Mouse (Mus musculus) forebrain, embryonic 14.5 days (tissue): ENCODE results near the gene Fam168a. TPM values are rescaled to one million over a fixed set of nuclear protein-coding genes. Genes with fewer than 3 reads are reported as not detected.

Source experiments
- ATAC-seq: fragments of 200-750 bp; cut with Nextera tagmentation; 2 replicates; pipeline ENCODE4 v1.8.0; 2017; ENCODE audit warnings: mild to moderate bottlenecking, moderate library complexity
- DNase-seq: peaks from one replicate; pipeline ENCODE4 v3.0.0-alpha.2; 2015; ENCODE audit warnings: low spot score
- H3K27ac ChIP-seq: fragments of 300-500 bp; sonication (generic); 2 replicates; pipeline ENCODE4 v1.5.1; 2014; ENCODE audit warnings: low read depth, mild to moderate bottlenecking, control low read depth, low read length, moderate library complexity
- H3K27me3 ChIP-seq: fragments of 300-500 bp; sonication (generic); replicated peaks from 2 replicates; pipeline ENCODE4 v1.6.1; 2014; ENCODE audit warnings: low read length, control low read depth, mixed read lengths; ENCODE audit not compliant: control insufficient read depth, insufficient read depth
- H3K36me3 ChIP-seq: fragments of 300-500 bp; sonication (generic); 2 replicates; pipeline ENCODE4 v1.6.1; 2014; ENCODE audit warnings: low read length, control low read depth; ENCODE audit not compliant: control insufficient read depth, insufficient read depth
- H3K4me1 ChIP-seq: fragments of 300-500 bp; sonication (generic); 2 replicates; pipeline ENCODE4 v1.6.1; 2014; ENCODE audit warnings: antibody characterized with exemption, low read length, control low read depth; ENCODE audit not compliant: control insufficient read depth, insufficient read depth
- H3K4me2 ChIP-seq: fragments of 300-500 bp; sonication (generic); 2 replicates; pipeline ENCODE4 v1.6.1; 2014; ENCODE audit warnings: mild to moderate bottlenecking, control low read depth, low read length
- H3K4me3 ChIP-seq: fragments of 300-500 bp; sonication (generic); 2 replicates; pipeline ENCODE4 v1.5.1; 2014; ENCODE audit warnings: low read depth, low read length, control low read depth
- H3K9ac ChIP-seq: fragments of 300-500 bp; sonication (generic); 2 replicates; pipeline ENCODE4 v1.6.1; 2014; ENCODE audit warnings: mild to moderate bottlenecking, low read length, control low read depth, moderate library complexity
- H3K9me3 ChIP-seq: fragments of 300-500 bp; sonication (generic); replicated peaks from 2 replicates; pipeline ENCODE4 v1.6.1; 2016; ENCODE audit warnings: low read length, control low read depth, mixed read lengths; ENCODE audit not compliant: control insufficient read depth
- WGBS: fragments of 180-500 bp; shearing (Covaris S2); extraction: QIAGEN DNeasy Blood & Tissue Kit; methylation state at CpG from one replicate; pipeline ENCODE4 v1.1.7; 2014; 5-methylcytosine and 5-hydroxymethylcytosine counted together
- polyA plus RNA-seq: library from polyadenylated mRNA; unstranded; fragments of >200 nt; fragmentation: Nextera tagmentation; extraction: Ambion mirVana; gene quantifications from 2 replicates; pipeline ENCODE4 v1.2.1, GENCODE M21; 2014

The Fam168a gene
- polyA plus RNA-seq, 1 experiment from 2014 or later: 86.6 TPM

DNA sequence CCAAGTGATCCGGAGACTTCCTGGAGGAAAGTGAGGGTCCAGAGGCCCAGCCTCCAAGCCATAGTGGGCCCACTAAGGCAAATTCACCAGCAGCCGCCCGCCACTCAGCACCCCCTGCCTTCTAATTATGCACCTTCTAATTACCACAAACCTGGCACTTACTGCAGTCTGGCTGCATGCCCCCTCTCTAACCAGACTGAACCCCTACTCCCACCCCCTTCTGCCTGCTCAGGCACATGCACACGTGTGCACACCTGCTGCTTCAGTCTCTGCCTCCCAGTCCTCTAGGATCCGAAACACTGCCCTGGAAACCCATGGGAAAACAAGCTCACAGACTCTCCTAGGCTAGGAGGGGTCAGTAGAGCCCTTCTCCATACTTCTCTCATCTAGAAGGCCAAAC lies 148.4 kb downstream of the Fam168a start:
- Histone ChIP-seq H3K4me3 (no peak overlapping the region), H3K27me3 (no peaks in the 10 kb centered on the region), H3K4me2 (no peak overlapping the region), H3K4me1 (peaks cover 19% of the 10 kb centered on the region), H3K27ac (no peak overlapping the region), H3K9ac (no peak overlapping the region), H3K36me3 (no peaks in the 10 kb centered on the region), H3K9me3 (no peaks in the 10 kb centered on the region)
- DNase-seq (peak; percentile 71), ATAC-seq (peak; percentile 67)
- 37% methylated on average over 5 of the region's 5 CpGs for WGBS

- ATAC-seq (no peak), DNase-seq (no peak)
- Histone ChIP-seq H3K4me3 (no peak overlapping the region), H3K27ac (no peak overlapping the region), H3K4me2 (no peak overlapping the region), H3K27me3 (no peaks in the 10 kb centered on the region), H3K9me3 (no peaks in the 10 kb centered on the region), H3K9ac (no peak overlapping the region), H3K36me3 (no peaks in the 10 kb centered on the region), H3K4me1 (peaks cover 19% of the 10 kb centered on the region)
- 41% methylated on average over 4 of the region's 4 CpGs for WGBS
Measured at GRCm38 (mm10) chr7:100855300-100855699, 148.9 kb downstream of the Fam168a start.

GRCm38 (mm10) chr7:100855795-100856573 lies 149.5 kb downstream of the Fam168a start:
- WGBS: 74% methylated on average over 5 of the region's 5 CpGs
- no peak overlapping the region for H3K4me2 ChIP-seq
- ATAC-seq (no peak), DNase-seq (peak; percentile 45)
- H3K36me3 ChIP-seq: no peaks in the 10 kb centered on the region
- no peak overlapping the region for H3K4me3 ChIP-seq
- no peaks in the 10 kb centered on the region for H3K9me3 ChIP-seq
- H3K27ac ChIP-seq: no peak overlapping the region
- H3K4me1 ChIP-seq: peaks cover 19% of the 10 kb centered on the region
- H3K9ac ChIP-seq: no peak overlapping the region
- no peaks in the 10 kb centered on the region for H3K27me3 ChIP-seq

- peaks cover 2% of the 10 kb centered on the region for H3K4me1 ChIP-seq
- WGBS: 74% methylated on average over 3 of the region's 3 CpGs
- H3K27ac ChIP-seq: no peak overlapping the region
- H3K9ac ChIP-seq: no peak overlapping the region
- DNase-seq (no peak), ATAC-seq (no peak)
- no peak overlapping the region for H3K4me3 ChIP-seq
- H3K9me3 ChIP-seq: no peaks in the 10 kb centered on the region
- no peaks in the 10 kb centered on the region for H3K36me3 ChIP-seq
- H3K4me2 ChIP-seq: no peak overlapping the region
- no peaks in the 10 kb centered on the region for H3K27me3 ChIP-seq
Measured at GRCm38 (mm10) chr7:100860450-100860849, 154.0 kb downstream of the Fam168a start.

DNA sequence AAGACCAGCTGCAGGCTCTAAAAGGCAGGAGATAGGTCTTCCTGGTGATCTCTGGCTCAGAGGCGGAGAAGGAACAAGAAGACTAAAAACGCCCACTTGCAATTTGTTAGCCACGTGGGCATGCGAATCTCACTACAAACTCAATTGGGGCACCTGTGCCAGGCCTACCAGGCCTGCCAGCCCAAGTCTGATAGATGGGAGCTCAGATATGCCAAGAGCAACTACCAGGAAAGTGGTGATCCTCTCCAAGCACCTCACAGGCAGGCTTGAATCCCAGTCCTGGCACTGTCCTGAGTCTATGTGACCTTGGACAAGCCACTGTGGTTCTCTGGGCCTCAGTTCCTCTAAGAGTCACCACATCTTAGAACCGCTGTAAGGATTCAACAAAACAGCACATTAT lies 154.8 kb downstream of the Fam168a start:
- WGBS: 92% methylated on average over 5 of the region's 5 CpGs
- ATAC-seq (no peak), DNase-seq (no peak)
- H3K27me3 ChIP-seq: no peaks in the 10 kb centered on the region
- no peak overlapping the region for H3K4me2 ChIP-seq
- no peaks in the 10 kb centered on the region for H3K4me1 ChIP-seq
- H3K36me3 ChIP-seq: no peaks in the 10 kb centered on the region
- H3K27ac ChIP-seq: no peak overlapping the region
- H3K9me3 ChIP-seq: no peaks in the 10 kb centered on the region
- H3K4me3 ChIP-seq: no peak overlapping the region
- H3K9ac ChIP-seq: no peak overlapping the region

- H3K4me2 ChIP-seq: peak overlapping the region; percentile 92
- H3K27me3 ChIP-seq: no peaks in the 10 kb centered on the region
- no peaks in the 10 kb centered on the region for H3K36me3 ChIP-seq
- no peaks in the 10 kb centered on the region for H3K9me3 ChIP-seq
- 6% methylated on average over 4 of the region's 4 CpGs for WGBS
- H3K4me1 ChIP-seq: no peaks in the 10 kb centered on the region
- DNase-seq (no peak), ATAC-seq (no peak)
- H3K27ac ChIP-seq: no peak overlapping the region
- H3K9ac ChIP-seq: peak overlapping the region; percentile 77
- peak overlapping the region; percentile 69 for H3K4me3 ChIP-seq
Measured at GRCm38 (mm10) chr7:100862353-100862752, 155.9 kb downstream of the Fam168a start.

- peak within 1 kb of the TSS; percentile 69 for H3K4me3 ChIP-seq
- H3K36me3 ChIP-seq: no peaks in the 10 kb centered on the region
- WGBS: under 1% methylated on average over 83 of the region's 91 CpGs
- peak within 1 kb of the TSS; percentile 92 for H3K4me2 ChIP-seq
- no peaks in the 10 kb centered on the region for H3K27me3 ChIP-seq
- DNase-seq (peak; percentile 93), ATAC-seq (peak; percentile 92)
- H3K9ac ChIP-seq: peak within 1 kb of the TSS; percentile 77
- H3K9me3 ChIP-seq: no peaks in the 10 kb centered on the region
- H3K4me1 ChIP-seq: no peaks in the 10 kb centered on the region
- peak within 1 kb of the TSS; percentile 76; the same call in 1 of the 2 replicates for H3K27ac ChIP-seq
Measured at GRCm38 (mm10) chr7:100862828-100863638, 156.6 kb downstream of the Fam168a start, which contains the start of gene Relt. TSS of gene Relt (minus strand) at chr7:100863446.

- H3K9me3 ChIP-seq: no peaks in the 10 kb centered on the region
- ATAC-seq: no peak
- WGBS: 10% methylated on average over 3 of the region's 3 CpGs
- H3K4me3 ChIP-seq: no peak overlapping the region
- H3K4me1 ChIP-seq: no peaks in the 10 kb centered on the region
- no peaks in the 10 kb centered on the region for H3K27me3 ChIP-seq
- no peaks in the 10 kb centered on the region for H3K36me3 ChIP-seq
- no peak overlapping the region for H3K27ac ChIP-seq
- no peak overlapping the region for H3K9ac ChIP-seq
- DNase-seq: peak; percentile 83
- no peak overlapping the region for H3K4me2 ChIP-seq
Measured at GRCm38 (mm10) chr7:100866675-100867074, 160.2 kb downstream of the Fam168a start.

- DNase-seq: no peak
- H3K27ac ChIP-seq: no peak overlapping the region
- no peak overlapping the region for H3K4me3 ChIP-seq
- 66% methylated on average over 2 of the region's 2 CpGs for WGBS
- H3K4me2 ChIP-seq: no peak overlapping the region
- H3K9me3 ChIP-seq: no peaks in the 10 kb centered on the region
- H3K4me1 ChIP-seq: no peaks in the 10 kb centered on the region
- no peak overlapping the region for H3K9ac ChIP-seq
- peaks cover 4% of the 10 kb centered on the region for H3K36me3 ChIP-seq
- no peak for ATAC-seq
- H3K27me3 ChIP-seq: no peaks in the 10 kb centered on the region
Measured at GRCm38 (mm10) chr7:100867561-100867960, 161.1 kb downstream of the Fam168a start.
